8 mouse cellular contexts compared by ENCODE assay signal in the genomic region with DNA sequence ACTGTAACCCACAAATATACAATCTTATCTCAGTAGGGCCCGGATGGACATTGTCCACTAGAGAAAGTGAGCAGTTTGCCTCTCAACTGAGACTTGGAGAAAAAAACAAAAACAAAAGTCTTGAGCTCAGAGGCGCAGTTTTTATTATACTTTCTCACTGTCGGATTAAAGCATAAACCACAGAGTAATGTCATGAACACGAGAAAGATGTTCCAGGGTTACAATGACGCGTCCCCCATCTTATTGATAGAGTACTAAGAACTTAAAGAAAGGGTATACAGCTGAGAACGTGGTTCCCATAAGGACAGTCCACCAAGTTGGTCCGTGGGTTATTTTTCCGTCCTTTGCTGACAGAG. TPM values are rescaled to one million over a fixed set of nuclear protein-coding genes. Genes with fewer than 3 reads are reported as not detected.
DNase-seq lines count a peak whose midpoint lies in the region; ATAC-seq lines count a peak whose summit lies in the region.

No protein-coding gene starts in this region.

- H3K36me3 ChIP-seq in kidney, embryonic 15.5 days = no peaks in the 10 kb centered on the region
- H3K36me3 ChIP-seq in hindbrain, embryonic 14.5 days (replicated peaks; ENCODE audit: control insufficient read depth, insufficient read depth) = no peaks in the 10 kb centered on the region
- no peaks in the 10 kb centered on the region for H3K36me3 ChIP-seq in midbrain, embryonic 16.5 days (ENCODE audit: control insufficient read depth, insufficient read depth, low read length)

- no peaks in the 10 kb centered on the region for H3K9me3 ChIP-seq in kidney, embryonic 15.5 days (replicated peaks)
- no peaks in the 10 kb centered on the region for H3K9me3 ChIP-seq in hindbrain, embryonic 14.5 days (ENCODE audit: control insufficient read depth, low read length)
- H3K9me3 ChIP-seq in midbrain, embryonic 16.5 days (replicated peaks; ENCODE audit: control insufficient read depth, low read length, poor library complexity, severe bottlenecking) = no peaks in the 10 kb centered on the region

- H3K9ac ChIP-seq in kidney, embryonic 15.5 days = peak overlapping the region; percentile 86
- H3K9ac ChIP-seq in hindbrain, embryonic 14.5 days = peak overlapping the region; percentile 95
- H3K9ac ChIP-seq in midbrain, embryonic 16.5 days (ENCODE audit: low read depth, low read length) = peak overlapping the region; percentile 87

- no peak for DNase-seq in kidney, postnatal 36 days
- peak; percentile 27 for DNase-seq in T-cell, adult 2 months (ENCODE audit: low spot score)
- DNase-seq in hindbrain, embryonic 14.5 days (ENCODE audit: low spot score) = no peak
- no peak for DNase-seq in embryo, embryonic 9.5 days (ENCODE audit: extremely low spot score)
- no peak for DNase-seq in cerebellum, adult 11-12 months

- ATAC-seq in kidney, embryonic 15.5 days (replicated peaks; ENCODE audit: low FRiP score) = no peak
- no peak for ATAC-seq in hindbrain, embryonic 14.5 days (ENCODE audit: low FRiP score)
- ATAC-seq in midbrain, embryonic 16.5 days = no peak
- no peak for ATAC-seq in megakaryocyte progenitor cell, adult 5-6 weeks (replicated peaks; ENCODE audit: poor library complexity)

- H3K4me2 ChIP-seq in kidney, embryonic 15.5 days = peak overlapping the region; percentile 95
- peak overlapping the region; percentile 94 for H3K4me2 ChIP-seq in hindbrain, embryonic 14.5 days (replicated peaks)
- H3K4me2 ChIP-seq in midbrain, embryonic 16.5 days (ENCODE audit: low read length) = peak overlapping the region; percentile 92

- H3K27ac ChIP-seq in kidney, embryonic 15.5 days = no peak overlapping the region
- peak overlapping the region; percentile 98 for H3K27ac ChIP-seq in hindbrain, embryonic 14.5 days
- H3K27ac ChIP-seq in midbrain, embryonic 16.5 days (ENCODE audit: low read length) = peak overlapping the region; percentile 94

- H3K4me3 ChIP-seq in kidney, embryonic 15.5 days (replicated peaks) = peak overlapping the region; percentile 95
- H3K4me3 ChIP-seq in hindbrain, embryonic 14.5 days (replicated peaks; ENCODE audit: low read length) = peak overlapping the region; percentile 98
- H3K4me3 ChIP-seq in midbrain, embryonic 16.5 days (ENCODE audit: low read depth, low read length) = peak overlapping the region; percentile 93

- H3K4me1 ChIP-seq in kidney, embryonic 15.5 days = peaks cover 13% of the 10 kb centered on the region
- peaks cover 15% of the 10 kb centered on the region; the same call in 1 of the 2 replicates for H3K4me1 ChIP-seq in hindbrain, embryonic 14.5 days (replicated peaks; ENCODE audit: control insufficient read depth, insufficient read depth, low read length)
- peaks cover 11% of the 10 kb centered on the region for H3K4me1 ChIP-seq in midbrain, embryonic 16.5 days (ENCODE audit: control insufficient read depth, insufficient read depth, low read length)

- H3K27me3 ChIP-seq in kidney, embryonic 15.5 days = no peaks in the 10 kb centered on the region
- no peaks in the 10 kb centered on the region for H3K27me3 ChIP-seq in hindbrain, embryonic 14.5 days (ENCODE audit: control insufficient read depth, insufficient read depth, low read length)
- H3K27me3 ChIP-seq in midbrain, embryonic 16.5 days (ENCODE audit: control insufficient read depth, insufficient read depth, low read depth, low read length) = no peaks in the 10 kb centered on the region

- 3% methylated on average over 9 of the region's 9 CpGs for WGBS in kidney, embryonic 15.5 days
- WGBS in hindbrain, embryonic 14.5 days = 2% methylated on average over 9 of the region's 9 CpGs
- WGBS in midbrain, embryonic 16.5 days = under 1% methylated on average over 9 of the region's 9 CpGs

RNA-seq across cellular contexts. Expression of a gene that starts 1.1 kb away (rescaled TPM):
- 58.2 and 73.7 TPM in 2 replicates for polyA plus RNA-seq in kidney, embryonic 15.5 days (2015; fragmentation: Nextera tagmentation; extraction: Ambion mirVana)
- 29.0 and 35.0 TPM in 2 replicates for polyA plus RNA-seq in hindbrain, embryonic 14.5 days (2014; fragmentation: Nextera tagmentation; extraction: Ambion mirVana)
- polyA plus RNA-seq in midbrain, embryonic 16.5 days (2015; fragmentation: Nextera tagmentation; extraction: Ambion mirVana) = 27.1 and 27.7 TPM in 2 replicates
- total RNA-seq in megakaryocyte progenitor cell, adult 5-6 weeks (2015) = 40.3 and 43.1 TPM in 2 replicates
- total RNA-seq in megakaryocyte progenitor cell, adult 5-6 weeks (2017) = 96.0 and 124 TPM in 2 replicates

RNA-seq across cellular contexts. Expression of a gene that starts 57.2 kb away (rescaled TPM):
- 5.3 and 11.4 TPM in 2 replicates for polyA plus RNA-seq in kidney, embryonic 15.5 days (2015; fragmentation: Nextera tagmentation; extraction: Ambion mirVana)
- polyA plus RNA-seq in hindbrain, embryonic 14.5 days (2014; fragmentation: Nextera tagmentation; extraction: Ambion mirVana) = 0.16 and 1.3 TPM in 2 replicates
- polyA plus RNA-seq in midbrain, embryonic 16.5 days (2015; fragmentation: Nextera tagmentation; extraction: Ambion mirVana) = 0.39 and 0.82 TPM in 2 replicates
- not detected in 2 replicates for total RNA-seq in megakaryocyte progenitor cell, adult 5-6 weeks (2015)
- total RNA-seq in megakaryocyte progenitor cell, adult 5-6 weeks (2017) = not detected in 2 replicates
